Mouse (Mus musculus) lung, postnatal 10 days (tissue): Measurements from ENCODE around the gene Polr3g.
"Not testable (repeated sequence)": the region's sequence is repeated elsewhere in the genome, so short reads cannot be mapped to it uniquely, and the experiment has no call there.

Experiments
- DNase-seq: peaks from one replicate; pipeline ENCODE4 v3.0.0; 2021

Gene Polr3g

GRCm38 (mm10) chr13:81628631-81629190 lies 82.1 kb downstream of the Polr3g start:
- no peak for DNase-seq

- DNase-seq = not testable (repeated sequence)
Measured at GRCm38 (mm10) chr13:81627861-81628260, 83.0 kb downstream of the Polr3g start.
